Mouse (Mus musculus): ENCODE results near the gene Ccin.

- TF ChIP-seq CTCF (IDR thresholded peaks at IDR 0.05), result no peak
- TF ChIP-seq EP300 (IDR thresholded peaks at IDR 0.05), result no peak
Observed at GRCm38 (mm10) chr4:43936749-43937674, 46.3 kb upstream of the Ccin start.
